Mouse (Mus musculus): ENCODE measurements at regions not wholly inside any gene's neighbourhood (a gene's known extent, or its start where the extent isn't known, plus 50 kb on each side); places are given as distances from the start of the nearest gene placed in this dataset.
A peak's percentile ranks its signal among the peaks of the same experiment; 100 is the strongest.

DNA sequence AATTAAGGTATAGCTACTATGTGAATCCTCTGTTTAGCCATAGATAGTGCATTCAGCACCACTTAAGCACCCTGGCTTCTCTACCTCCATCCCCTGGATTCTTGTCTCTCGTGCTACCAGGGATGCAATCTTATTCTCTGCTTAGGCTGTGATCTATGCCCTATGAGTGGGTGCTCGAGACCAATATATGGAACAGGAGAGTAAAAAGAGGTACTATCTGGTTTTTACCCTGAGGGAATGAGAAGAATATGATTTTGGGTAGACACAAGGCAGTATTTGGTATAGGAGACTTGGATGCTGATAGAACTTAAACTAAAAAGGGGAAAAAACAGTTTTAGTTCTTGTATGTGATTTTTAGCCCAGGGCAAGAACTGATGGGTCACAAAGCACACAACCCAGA lies 162.8 kb downstream of the Olfr164 start:
- Histone ChIP-seq H3K27me3 (replicated peaks) (no peaks in the 10 kb centered on the region), H3K9me3 (replicated peaks; ENCODE audit: low read length) (no peaks in the 10 kb centered on the region), H3K4me2 (ENCODE audit: insufficient read depth, low read depth, poor library complexity, severe bottlenecking) (no peak overlapping the region), H3K9ac (ENCODE audit: insufficient read depth, low read depth) (peak overlapping the region; percentile 52), H3K36me3 (replicated peaks in 1 of 2; ENCODE audit: control insufficient read depth in 1 of 2, insufficient read depth in 1 of 2, low read length in 1 of 2) (no peaks in the 10 kb centered on the region), H3K4me3 (replicated peaks in 1 of 3; ENCODE audit: low read depth in 2 of 3, low read length in 2 of 3, poor library complexity in 1 of 3) (no peak overlapping the region), H3K27ac (ENCODE audit: insufficient read depth, low read depth) (peak overlapping the region; percentile 96), H3K79me2 (replicated peaks; ENCODE audit: control insufficient read depth, extremely low read depth, insufficient read depth, poor library complexity, severe bottlenecking) (no peaks in the 10 kb centered on the region), H3K4me1 (ENCODE audit: control insufficient read depth in 1 of 2, insufficient read depth in 2 of 2) (peaks cover 28 to 87% of the 10 kb centered on the region in 2 experiments)
- in situ Hi-C loops (cut with MboI; ENCODE audit: low pct_ligation_motif_present, low pct_unique_long_range_greater_than_20kb, low sequenced_read_pairs) = loop anchor here (5.0 kb wide), 2 partner anchors 46 to 144 kb away; no protein-coding TSS in a partner anchor
- DNase-seq (ENCODE audit: extremely low read depth) = no peak
- dilution Hi-C loops (cut with MboI; ENCODE audit: extremely low pct_ligation_motif_present, extremely low pct_unique_long_range_greater_than_20kb, low sequenced_read_pairs) = no loop called here
- peak; percentile 71; the same call in 1 of the 2 replicates for TF ChIP-seq POLR2AphosphoS2 (IDR thresholded peaks at IDR 0.05; ENCODE audit: low read depth, low read length)
- TF ChIP-seq CHD1 (IDR thresholded peaks at IDR 0.05; ENCODE audit: low read depth, low read length) = 0 out of 2 replicates have a peak, but pooled peaks have one; percentile 1
- TF ChIP-seq RCOR1 (conservative IDR thresholded peaks at IDR 0.05; ENCODE audit: low read depth, low read length) = no peak

DNA sequence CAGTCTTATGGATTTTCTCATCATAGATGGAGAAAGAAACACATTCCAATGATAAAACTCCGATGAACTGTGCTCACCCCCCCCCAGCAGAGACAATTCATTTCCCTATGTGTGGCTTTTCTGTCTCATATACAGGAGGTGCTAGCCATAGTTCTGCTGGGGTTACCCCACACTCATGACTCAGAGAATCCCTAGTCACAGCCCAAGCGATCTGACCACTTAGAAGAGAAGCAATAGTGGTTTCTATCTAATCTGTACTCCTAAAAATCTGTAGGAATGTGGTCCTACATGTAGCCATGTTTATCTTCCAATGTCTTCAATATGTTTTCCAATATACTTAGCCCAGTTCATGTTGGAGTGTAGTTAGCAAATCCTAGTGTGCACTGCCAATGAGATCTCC lies 163.3 kb downstream of the Olfr164 start:
- no peaks in the 10 kb centered on the region for H3K36me3 ChIP-seq (replicated peaks in 1 of 2; ENCODE audit: control insufficient read depth in 1 of 2, insufficient read depth in 1 of 2, low read length in 1 of 2)
- peak; percentile 65 for DNase-seq (ENCODE audit: extremely low read depth)
- H3K27ac ChIP-seq (ENCODE audit: insufficient read depth, low read depth) = peak overlapping the region; percentile 96
- dilution Hi-C loops (cut with MboI; ENCODE audit: extremely low pct_ligation_motif_present, extremely low pct_unique_long_range_greater_than_20kb, low sequenced_read_pairs) = no loop called here
- in situ Hi-C loops (cut with MboI; ENCODE audit: low pct_ligation_motif_present, low pct_unique_long_range_greater_than_20kb, low sequenced_read_pairs) = loop anchor here (5.0 kb wide), 2 partner anchors 47 to 143 kb away; no protein-coding TSS in a partner anchor
- H3K79me2 ChIP-seq (replicated peaks; ENCODE audit: control insufficient read depth, extremely low read depth, insufficient read depth, poor library complexity, severe bottlenecking) = no peaks in the 10 kb centered on the region
- no peaks in the 10 kb centered on the region for H3K27me3 ChIP-seq (replicated peaks)
- H3K4me2 ChIP-seq (ENCODE audit: insufficient read depth, low read depth, poor library complexity, severe bottlenecking) = no peak overlapping the region; the same call in 1 of the 2 replicates
- peaks cover 28 to 87% of the 10 kb centered on the region in 2 experiments for H3K4me1 ChIP-seq (ENCODE audit: control insufficient read depth in 1 of 2, insufficient read depth in 2 of 2)
- no peaks in the 10 kb centered on the region for H3K9me3 ChIP-seq (replicated peaks; ENCODE audit: low read length)
- peak overlapping the region; percentile 52 for H3K9ac ChIP-seq (ENCODE audit: insufficient read depth, low read depth)
- H3K4me3 ChIP-seq (replicated peaks in 1 of 3; ENCODE audit: low read depth in 2 of 3, low read length in 2 of 3, poor library complexity in 1 of 3) = no peak overlapping the region
- TF ChIP-seq CHD2 (IDR thresholded peaks at IDR 0.05; ENCODE audit: low read length) (no peak), IRF4 (IDR thresholded peaks at IDR 0.05; ENCODE audit: low read depth, low read length) (peak; percentile 58; the same call in 1 of the 2 replicates), PAX5 (IDR thresholded peaks at IDR 0.05; ENCODE audit: low read length) (no peak), MYC (IDR thresholded peaks at IDR 0.05; ENCODE audit: low read depth, low read length) (no peak), NRF1 (IDR thresholded peaks at IDR 0.05; ENCODE audit: low read depth, low read length) (no peak), POLR2A (IDR thresholded peaks at IDR 0.05; ENCODE audit: low read depth, low read length) (no peak), GABPA (IDR thresholded peaks at IDR 0.05; ENCODE audit: insufficient replicate concordance, low read depth, low read length) (no peak), E2F4 (IDR thresholded peaks at IDR 0.05; ENCODE audit: insufficient replicate concordance, low read depth, low read length) (no peak), ETS1 (conservative IDR thresholded peaks at IDR 0.05; ENCODE audit: low read depth, low read length) (peak; percentile 65), ZMIZ1 (IDR thresholded peaks at IDR 0.05; ENCODE audit: low read depth, low read length) (no peak; the same call in 1 of the 2 replicates), CHD1 (IDR thresholded peaks at IDR 0.05; ENCODE audit: low read depth, low read length) (0 out of 2 replicates have a peak, but pooled peaks have one; percentile 48), MEF2A (IDR thresholded peaks at IDR 0.05; ENCODE audit: borderline replicate concordance, low read depth, low read length) (peak; percentile 65; the same call in 1 of the 2 replicates), POLR2AphosphoS2 (IDR thresholded peaks at IDR 0.05; ENCODE audit: low read depth, low read length) (no peak), TBP (conservative IDR thresholded peaks at IDR 0.05; ENCODE audit: low read depth, low read length) (no peak; the same call in 1 of the 2 replicates), JUN (IDR thresholded peaks at IDR 0.05; ENCODE audit: insufficient read depth, low read depth, low read length) (no peak), SMC3 (IDR thresholded peaks at IDR 0.05; ENCODE audit: low read depth, low read length) (no peak), ZC3H11A (IDR thresholded peaks at IDR 0.05; ENCODE audit: low read depth, low read length) (no peak), SIN3A (IDR thresholded peaks at IDR 0.05; ENCODE audit: low read length) (no peak), NELFE (IDR thresholded peaks at IDR 0.05; ENCODE audit: low read depth, low read length) (no peak), MAX (IDR thresholded peaks at IDR 0.05; ENCODE audit: low read length) (no peak), JUND (conservative IDR thresholded peaks at IDR 0.05; ENCODE audit: low read depth, low read length) (0 out of 2 replicates have a peak, but pooled peaks have one; percentile 19), EP300 (IDR thresholded peaks at IDR 0.05; ENCODE audit: low read length) (peak; percentile 57; the same call in 1 of the 2 replicates), USF2 (conservative IDR thresholded peaks at IDR 0.05; ENCODE audit: low read depth, low read length) (no peak), BHLHE40 (IDR thresholded peaks at IDR 0.05; ENCODE audit: low read depth, low read length) (peak; percentile 26; the same call in 1 of the 2 replicates), ELF1 (IDR thresholded peaks at IDR 0.05; ENCODE audit: low read depth, low read length) (no peak), KAT2A (IDR thresholded peaks at IDR 0.05; ENCODE audit: insufficient replicate concordance, low read length) (no peak), RCOR1 (conservative IDR thresholded peaks at IDR 0.05; ENCODE audit: low read depth, low read length) (no peak), ZKSCAN1 (IDR thresholded peaks at IDR 0.05; ENCODE audit: borderline replicate concordance, low read depth, low read length) (no peak), TCF12 (IDR thresholded peaks at IDR 0.05; ENCODE audit: low read depth, low read length) (peak; percentile 36; the same call in 1 of the 2 replicates), MAFK (IDR thresholded peaks at IDR 0.05; ENCODE audit: insufficient replicate concordance, low read length) (peak; percentile 16; the same call in 1 of the 2 replicates), USF1 (IDR thresholded peaks at IDR 0.05; ENCODE audit: low read depth, low read length) (no peak), MAZ (IDR thresholded peaks at IDR 0.05; ENCODE audit: low read depth, low read length) (peak; percentile 66; the same call in 1 of the 2 replicates)
